ENCODE assay signal across 13 mouse cellular contexts in the genomic region with DNA sequence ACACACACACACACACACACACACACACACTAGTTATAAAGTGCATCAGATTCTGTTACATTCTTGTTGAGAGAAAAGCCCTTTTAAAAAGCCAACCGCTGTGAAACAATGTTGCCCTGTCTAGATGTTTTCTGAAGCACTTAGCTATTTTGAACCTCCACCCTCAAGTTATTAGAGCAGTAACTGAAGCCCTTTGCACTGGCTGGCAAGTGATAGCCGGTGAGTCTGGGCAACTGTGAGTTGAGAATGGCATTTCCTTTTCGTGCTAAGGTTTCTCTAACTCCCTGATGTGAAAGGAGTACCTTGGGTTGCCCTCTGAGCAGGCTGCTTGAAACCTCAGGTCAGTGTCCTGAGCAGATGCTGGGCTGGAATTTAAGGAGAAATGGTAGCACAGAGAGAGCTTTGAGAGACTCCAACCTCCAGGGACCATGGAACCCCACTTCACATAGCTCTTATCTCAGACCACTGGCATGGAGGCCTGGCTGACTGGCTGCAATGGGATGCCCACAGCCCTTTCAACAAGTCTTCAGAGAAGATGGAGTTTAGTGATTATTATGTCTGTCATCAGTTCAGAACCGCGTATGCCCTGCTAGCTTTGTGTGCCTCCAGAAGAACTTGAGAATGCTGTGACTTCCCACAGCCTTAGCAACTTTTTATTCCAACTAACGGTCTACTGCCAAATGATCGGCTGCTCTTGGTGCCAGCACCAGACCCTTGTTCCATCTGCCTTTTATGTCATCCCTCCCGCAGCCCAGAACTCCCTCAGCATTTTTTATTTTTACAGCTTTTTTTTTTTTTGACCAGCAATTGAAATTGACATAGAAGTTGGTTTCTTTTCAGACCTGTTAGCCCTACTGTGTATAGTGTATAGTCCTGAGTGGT. TPM values are rescaled to one million over a fixed set of nuclear protein-coding genes. Genes with fewer than 3 reads are reported as not detected.
DNase-seq lines count a peak whose midpoint lies in the region; ATAC-seq and TF ChIP-seq lines count a peak whose summit lies in the region.
"Had no signal": no experiment of that assay in that cellular context is flagged by ENCODE, and none has a peak within 500 bp of the region (broad histone marks: within the 10 kb centered on the region; RNA-seq: fewer than 3 reads in every experiment).

No protein-coding gene starts in this region.

- H3K27ac ChIP-seq in forebrain, embryonic 16.5 days (ENCODE audit: low read length): peak overlapping the region; percentile 31; the same call in 1 of the 2 replicates
- no peak overlapping the region for H3K27ac ChIP-seq in forebrain, embryonic 12.5 days
- peak overlapping the region; percentile 50 for H3K27ac ChIP-seq in kidney, postnatal 0 days
- no peak overlapping the region for H3K27ac ChIP-seq in kidney, embryonic 16.5 days (ENCODE audit: low read length)
- H3K27ac ChIP-seq in kidney, embryonic 15.5 days: no peak overlapping the region
- H3K27ac ChIP-seq: limb, embryonic 15.5 days had no signal

- H3K4me1 ChIP-seq in forebrain, embryonic 16.5 days (replicated peaks; ENCODE audit: control insufficient read depth, insufficient read depth, low read length): peaks cover 8% of the 10 kb centered on the region
- no peaks in the 10 kb centered on the region for H3K4me1 ChIP-seq in forebrain, embryonic 12.5 days
- H3K4me1 ChIP-seq in kidney, postnatal 0 days (replicated peaks; ENCODE audit: insufficient read depth, low read length): no peaks in the 10 kb centered on the region
- H3K4me1 ChIP-seq in kidney, embryonic 16.5 days (ENCODE audit: insufficient read depth, low read length): 0 out of 2 replicates have a peak, but pooled peaks cover 4% of the 10 kb centered on the region
- H3K4me1 ChIP-seq in kidney, embryonic 15.5 days: 0 out of 2 replicates have a peak, but pooled peaks cover 10% of the 10 kb centered on the region

- H3K9ac ChIP-seq in forebrain, embryonic 16.5 days (replicated peaks; ENCODE audit: low read depth, low read length): no peak overlapping the region
- no peak overlapping the region for H3K9ac ChIP-seq in forebrain, embryonic 12.5 days
- no peak overlapping the region for H3K9ac ChIP-seq in kidney, postnatal 0 days (ENCODE audit: low read depth, low read length)
- H3K9ac ChIP-seq in kidney, embryonic 16.5 days (replicated peaks; ENCODE audit: low read length): no peak overlapping the region
- no peak overlapping the region for H3K9ac ChIP-seq in kidney, embryonic 15.5 days
- H3K9ac ChIP-seq: limb, embryonic 15.5 days had no signal

- no peak for DNase-seq in kidney, postnatal 0 days (ENCODE audit: low spot score)
- DNase-seq in CD4-positive helper T cell, adult 2 months (ENCODE audit: low read depth, low spot score): peak; percentile 17
- peak; percentile 53 for DNase-seq in induced T-regulatory cell, adult 2 months (ENCODE audit: low read depth)
- no peak for DNase-seq in ovary, postnatal 14 days (ENCODE audit: low spot score)
- DNase-seq: gastrocnemius, postnatal 36 days; kidney, postnatal 10 days had no signal

- H3K9me3 ChIP-seq in forebrain, embryonic 16.5 days (ENCODE audit: control insufficient read depth, low read length): no peaks in the 10 kb centered on the region
- no peaks in the 10 kb centered on the region for H3K9me3 ChIP-seq in forebrain, embryonic 12.5 days
- no peaks in the 10 kb centered on the region for H3K9me3 ChIP-seq in kidney, postnatal 0 days (replicated peaks; ENCODE audit: low read length)
- H3K9me3 ChIP-seq in kidney, embryonic 16.5 days (ENCODE audit: low read length): no peaks in the 10 kb centered on the region
- H3K9me3 ChIP-seq in kidney, embryonic 15.5 days (replicated peaks): no peaks in the 10 kb centered on the region
- H3K9me3 ChIP-seq: limb, embryonic 15.5 days had no signal

- WGBS in forebrain, embryonic 16.5 days: 61% methylated on average over 8 of the region's 8 CpGs
- WGBS in forebrain, embryonic 12.5 days: 80% methylated on average over 8 of the region's 8 CpGs
- WGBS in kidney, postnatal 0 days: 66% methylated on average over 8 of the region's 8 CpGs
- WGBS in kidney, embryonic 16.5 days: 73% methylated on average over 8 of the region's 8 CpGs
- 75% methylated on average over 8 of the region's 8 CpGs for WGBS in kidney, embryonic 15.5 days

- H3K36me3 ChIP-seq in forebrain, embryonic 16.5 days (ENCODE audit: control insufficient read depth, insufficient read depth): no peaks in the 10 kb centered on the region
- no peaks in the 10 kb centered on the region for H3K36me3 ChIP-seq in forebrain, embryonic 12.5 days (replicated peaks)
- H3K36me3 ChIP-seq in kidney, postnatal 0 days (ENCODE audit: insufficient read depth, low read length): no peaks in the 10 kb centered on the region
- H3K36me3 ChIP-seq in kidney, embryonic 16.5 days (ENCODE audit: insufficient read depth, low read length): no peaks in the 10 kb centered on the region
- no peaks in the 10 kb centered on the region for H3K36me3 ChIP-seq in kidney, embryonic 15.5 days
- H3K36me3 ChIP-seq: limb, embryonic 15.5 days had no signal

- H3K4me3 ChIP-seq in forebrain, embryonic 16.5 days (replicated peaks; ENCODE audit: low read length): no peak overlapping the region
- no peak overlapping the region for H3K4me3 ChIP-seq in forebrain, embryonic 12.5 days (replicated peaks)
- no peak overlapping the region for H3K4me3 ChIP-seq in kidney, postnatal 0 days (replicated peaks; ENCODE audit: low read depth, low read length)
- H3K4me3 ChIP-seq in kidney, embryonic 16.5 days (ENCODE audit: low read length): no peak overlapping the region
- no peak overlapping the region for H3K4me3 ChIP-seq in kidney, embryonic 15.5 days (replicated peaks)
- H3K4me3 ChIP-seq: left cerebral cortex, adult 2 months; limb, embryonic 15.5 days had no signal

- no peak for ATAC-seq in forebrain, embryonic 16.5 days
- no peak for ATAC-seq in forebrain, embryonic 12.5 days (ENCODE audit: low FRiP score)
- ATAC-seq in kidney, postnatal 0 days (replicated peaks; ENCODE audit: low FRiP score, low read depth): no peak
- ATAC-seq in kidney, embryonic 16.5 days (ENCODE audit: low FRiP score, low TSS enrichment): no peak
- ATAC-seq in kidney, embryonic 15.5 days (replicated peaks; ENCODE audit: low FRiP score): no peak

- no peak overlapping the region for H3K4me2 ChIP-seq in forebrain, embryonic 16.5 days (ENCODE audit: low read length)
- H3K4me2 ChIP-seq in forebrain, embryonic 12.5 days: no peak overlapping the region
- no peak overlapping the region for H3K4me2 ChIP-seq in kidney, postnatal 0 days (ENCODE audit: low read length)
- no peak overlapping the region for H3K4me2 ChIP-seq in kidney, embryonic 16.5 days (replicated peaks; ENCODE audit: low read depth, low read length)
- no peak overlapping the region for H3K4me2 ChIP-seq in kidney, embryonic 15.5 days
- H3K4me2 ChIP-seq: limb, embryonic 15.5 days had no signal

- no peaks in the 10 kb centered on the region for H3K27me3 ChIP-seq in forebrain, embryonic 16.5 days (replicated peaks; ENCODE audit: control insufficient read depth, insufficient read depth, low read length)
- no peaks in the 10 kb centered on the region for H3K27me3 ChIP-seq in forebrain, embryonic 12.5 days
- H3K27me3 ChIP-seq in kidney, postnatal 0 days (ENCODE audit: insufficient read depth, low read length): no peaks in the 10 kb centered on the region
- H3K27me3 ChIP-seq in kidney, embryonic 16.5 days (ENCODE audit: insufficient read depth, low read length): no peaks in the 10 kb centered on the region
- no peaks in the 10 kb centered on the region for H3K27me3 ChIP-seq in kidney, embryonic 15.5 days
- H3K27me3 ChIP-seq: limb, embryonic 15.5 days had no signal

- TF ChIP-seq CTCF in kidney, postnatal 0 days (IDR thresholded peaks at IDR 0.05; ENCODE audit: low read depth): no peak

RNA-seq across cellular contexts. Expression of a gene that starts 0.6 kb away (rescaled TPM):
- polyA plus RNA-seq in forebrain, embryonic 16.5 days (2015; fragmentation: Nextera tagmentation; extraction: Ambion mirVana): 0.42 and 1.1 TPM in 2 replicates
- polyA plus RNA-seq in forebrain, embryonic 12.5 days (2016; fragmentation: Nextera tagmentation; extraction: Ambion mirVana): not detected in 2 replicates
- polyA plus RNA-seq in kidney, postnatal 0 days (2015; fragmentation: Nextera tagmentation; extraction: Ambion mirVana): 8.7 and 11.4 TPM in 2 replicates
- polyA plus RNA-seq in kidney, embryonic 16.5 days (2015; fragmentation: Nextera tagmentation; extraction: Ambion mirVana): 2.6 and 4.6 TPM in 2 replicates
- 1.5 TPM in 2 replicates for polyA plus RNA-seq in kidney, embryonic 15.5 days (2015; fragmentation: Nextera tagmentation; extraction: Ambion mirVana)
- polyA plus RNA-seq: hindbrain, embryonic 11.5 days had no signal

RNA-seq across cellular contexts. Expression of a gene that starts 9.8 kb away (rescaled TPM):
- 3.6 TPM in 2 replicates for polyA plus RNA-seq in forebrain, embryonic 16.5 days (2015; fragmentation: Nextera tagmentation; extraction: Ambion mirVana)
- 6.3 and 6.9 TPM in 2 replicates for polyA plus RNA-seq in forebrain, embryonic 12.5 days (2016; fragmentation: Nextera tagmentation; extraction: Ambion mirVana)
- polyA plus RNA-seq in kidney, postnatal 0 days (2015; fragmentation: Nextera tagmentation; extraction: Ambion mirVana): 47.6 and 48.9 TPM in 2 replicates
- 39.8 and 55.9 TPM in 2 replicates for polyA plus RNA-seq in kidney, embryonic 16.5 days (2015; fragmentation: Nextera tagmentation; extraction: Ambion mirVana)
- 28.6 and 37.1 TPM in 2 replicates for polyA plus RNA-seq in kidney, embryonic 15.5 days (2015; fragmentation: Nextera tagmentation; extraction: Ambion mirVana)

RNA-seq across cellular contexts. Expression of a gene that starts 55.8 kb away (rescaled TPM):
- polyA plus RNA-seq in forebrain, embryonic 16.5 days (2015; fragmentation: Nextera tagmentation; extraction: Ambion mirVana): 0.32 and 0.58 TPM in 2 replicates
- polyA plus RNA-seq in forebrain, embryonic 12.5 days (2016; fragmentation: Nextera tagmentation; extraction: Ambion mirVana): 0.31 and 0.77 TPM in 2 replicates
- polyA plus RNA-seq in kidney, postnatal 0 days (2015; fragmentation: Nextera tagmentation; extraction: Ambion mirVana): 1.6 and 1.9 TPM in 2 replicates
- polyA plus RNA-seq in kidney, embryonic 16.5 days (2015; fragmentation: Nextera tagmentation; extraction: Ambion mirVana): 1.2 and 2.3 TPM in 2 replicates
- 1.2 and 1.6 TPM in 2 replicates for polyA plus RNA-seq in kidney, embryonic 15.5 days (2015; fragmentation: Nextera tagmentation; extraction: Ambion mirVana)

Comparison
In these comparisons a context has a peak if more than half of its experiments do, and no peak if none do; other contexts are left out.
1. H3K27ac ChIP-seq: peak in forebrain, embryonic 16.5 days (single experiment) and kidney, postnatal 0 days (single experiment); none in forebrain, embryonic 12.5 days (single experiment), kidney, embryonic 16.5 days (single experiment) and kidney, embryonic 15.5 days (single experiment).
2. DNase-seq: peak in CD4-positive helper T cell, adult 2 months (single experiment) and induced T-regulatory cell, adult 2 months (single experiment); none in kidney, postnatal 0 days (single experiment) and ovary, postnatal 14 days (single experiment).